Mouse (Mus musculus) ES-Bruce4 (cell line): ENCODE measurements around the gene Fxyd1. TPM values are rescaled to one million over a fixed set of nuclear protein-coding genes. Genes with fewer than 3 reads are reported as not detected.

Experiments
- H3K27ac ChIP-seq: 2 replicates; pipeline ENCODE4 v1.5.1; 2012; ENCODE audit warnings: low read length, inconsistent platforms; ENCODE audit not compliant: insufficient read depth
- H3K27me3 ChIP-seq: 2 replicates; pipeline ENCODE4 v1.6.1; 2012; ENCODE audit warnings: mild to moderate bottlenecking, low read length, inconsistent platforms; ENCODE audit not compliant: control insufficient read depth, poor library complexity, insufficient read depth, severe bottlenecking
- H3K36me3 ChIP-seq: 2 replicates; pipeline ENCODE4 v1.6.1; 2012; ENCODE audit warnings: inconsistent platforms, mild to moderate bottlenecking, low read length, moderate library complexity; ENCODE audit not compliant: control insufficient read depth, poor library complexity, insufficient read depth, severe bottlenecking
- H3K4me1 ChIP-seq: one replicate; pipeline ENCODE4 v1.8.1; 2011; ENCODE audit warnings: low read length; ENCODE audit not compliant: control insufficient read depth, insufficient read depth
- H3K4me3 ChIP-seq: 2 replicates; pipeline ENCODE4 v1.5.1; 2011; ENCODE audit warnings: low read depth, mild to moderate bottlenecking, low read length
- H3K9ac ChIP-seq: 2 replicates; pipeline ENCODE4 v1.6.1; 2012; ENCODE audit warnings: low read depth, mild to moderate bottlenecking, inconsistent platforms; ENCODE audit not compliant: poor library complexity, severe bottlenecking
- H3K9me3 ChIP-seq: replicated peaks from 2 replicates; pipeline ENCODE4 v1.6.1; 2012; ENCODE audit warnings: mild to moderate bottlenecking, low read length, inconsistent platforms; ENCODE audit not compliant: control insufficient read depth, poor library complexity, insufficient read depth, severe bottlenecking
- CTCF ChIP-seq: IDR thresholded peaks from one replicate; pipeline ENCODE4 v1.8.1; 2011; ENCODE audit warnings: low read depth, low read length
- EP300 ChIP-seq: IDR thresholded peaks from 2 replicates; pipeline ENCODE4 v1.6.1; 2011; ENCODE audit warnings: low read depth, low read length; ENCODE audit not compliant: insufficient read depth
- POLR2A ChIP-seq: IDR thresholded peaks from one replicate; pipeline ENCODE4 v1.8.1; 2011; ENCODE audit warnings: low read length; ENCODE audit not compliant: insufficient read depth
- polyA plus RNA-seq: library from polyadenylated mRNA; stranded (reverse); fragments of >200 nt; gene quantifications from 2 replicates; pipeline ENCODE4 v1.2.4, GENCODE M21; 2011; ENCODE audit warnings: low read depth; ENCODE audit not compliant: missing spikeins, insufficient read depth, insufficient read length

Fxyd1 gene
- polyA plus RNA-seq, 1 experiment = 2.1 TPM

GRCm38 (mm10) chr7:31081106-31081505 is 24.1 kb upstream of the Fxyd1 start:
- Histone ChIP-seq H3K9me3 (no peaks in the 10 kb centered on the region), H3K27me3 (no peaks in the 10 kb centered on the region), H3K4me3 (no peak overlapping the region), H3K4me1 (no peaks in the 10 kb centered on the region), H3K9ac (no peak overlapping the region), H3K27ac (no peak overlapping the region), H3K36me3 (no peaks in the 10 kb centered on the region)
- no peak for TF ChIP-seq EP300
- no peak for TF ChIP-seq CTCF
- TF ChIP-seq POLR2A = no peak

GRCm38 (mm10) chr7:31080611-31081010 is 23.6 kb upstream of the Fxyd1 start:
- TF ChIP-seq CTCF (no peak), EP300 (no peak), POLR2A (no peak)
- Histone ChIP-seq H3K27me3 (no peaks in the 10 kb centered on the region), H3K9ac (no peak overlapping the region), H3K4me3 (no peak overlapping the region), H3K4me1 (no peaks in the 10 kb centered on the region), H3K27ac (no peak overlapping the region), H3K36me3 (no peaks in the 10 kb centered on the region), H3K9me3 (no peaks in the 10 kb centered on the region)

GRCm38 (mm10) chr7:31079670-31080069 is 22.7 kb upstream of the Fxyd1 start:
- no peak overlapping the region for H3K4me3 ChIP-seq
- no peaks in the 10 kb centered on the region for H3K36me3 ChIP-seq
- H3K9me3 ChIP-seq = no peaks in the 10 kb centered on the region
- H3K27ac ChIP-seq = no peak overlapping the region
- TF ChIP-seq CTCF (no peak), EP300 (no peak), POLR2A (no peak)
- H3K4me1 ChIP-seq = no peaks in the 10 kb centered on the region
- H3K27me3 ChIP-seq = no peaks in the 10 kb centered on the region
- no peak overlapping the region for H3K9ac ChIP-seq

DNA sequence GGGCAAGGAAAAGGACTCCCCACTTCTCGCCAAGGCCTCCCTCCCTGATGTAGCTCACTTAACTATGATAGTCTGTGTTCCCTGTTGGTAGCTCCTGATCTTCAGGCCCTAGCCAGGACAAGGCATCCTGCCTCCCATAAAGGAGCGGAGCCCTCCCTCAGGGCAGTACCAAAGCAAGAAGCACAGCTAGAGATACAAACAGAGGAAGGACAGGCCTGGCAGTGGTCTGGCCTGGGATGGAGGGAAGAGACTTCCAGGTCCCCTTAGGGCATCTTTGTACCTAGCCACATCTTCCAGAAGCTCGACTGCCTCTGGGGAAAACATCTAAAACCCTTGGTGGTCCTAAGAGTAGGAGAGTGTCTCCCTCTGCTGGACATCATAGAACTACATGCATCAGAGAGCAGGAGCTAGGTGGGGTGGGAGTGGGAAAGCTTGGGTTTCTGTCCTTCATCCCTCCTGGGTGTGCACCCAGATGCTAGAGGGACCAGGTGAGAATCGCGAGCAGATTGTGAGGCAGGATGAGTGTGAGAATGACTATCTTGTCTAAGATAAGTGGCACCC is 21.0 kb upstream of the Fxyd1 start:
- Histone ChIP-seq H3K4me3 (no peak overlapping the region), H3K9me3 (no peaks in the 10 kb centered on the region), H3K27ac (no peak overlapping the region), H3K9ac (no peak overlapping the region), H3K36me3 (no peaks in the 10 kb centered on the region), H3K27me3 (no peaks in the 10 kb centered on the region), H3K4me1 (no peaks in the 10 kb centered on the region)
- TF ChIP-seq POLR2A (no peak), CTCF (peak; percentile 44), EP300 (no peak)

GRCm38 (mm10) chr7:31077470-31077869 is 20.5 kb upstream of the Fxyd1 start:
- Histone ChIP-seq H3K27ac (no peak overlapping the region), H3K36me3 (no peaks in the 10 kb centered on the region), H3K9ac (no peak overlapping the region), H3K4me3 (no peak overlapping the region), H3K27me3 (no peaks in the 10 kb centered on the region), H3K4me1 (no peaks in the 10 kb centered on the region), H3K9me3 (no peaks in the 10 kb centered on the region)
- no peak for TF ChIP-seq CTCF
- no peak for TF ChIP-seq EP300
- TF ChIP-seq POLR2A = no peak

GRCm38 (mm10) chr7:31076492-31076891 is 19.5 kb upstream of the Fxyd1 start, which contains the start of gene Fxyd3:
Gene Fxyd3 (minus strand): TSS chr7:31076704.
- Histone ChIP-seq H3K4me1 (peaks cover 3% of the 10 kb centered on the region), H3K27ac (no peak within 1 kb of the TSS), H3K9ac (no peak within 1 kb of the TSS), H3K9me3 (no peaks in the 10 kb centered on the region), H3K36me3 (no peaks in the 10 kb centered on the region), H3K27me3 (no peaks in the 10 kb centered on the region), H3K4me3 (no peak within 1 kb of the TSS)
- no peak for TF ChIP-seq CTCF
- TF ChIP-seq POLR2A = no peak
- TF ChIP-seq EP300 = no peak
